Mouse (Mus musculus) cerebellum, adult 9-11 months (tissue): ENCODE measurements around the gene Chst10.
A peak's percentile ranks its signal among the peaks of the same experiment; 100 is the strongest.

Experiments used
- DNase-seq: peaks from one replicate; pipeline ENCODE4 v3.0.0; 2022

Gene Chst10

DNA sequence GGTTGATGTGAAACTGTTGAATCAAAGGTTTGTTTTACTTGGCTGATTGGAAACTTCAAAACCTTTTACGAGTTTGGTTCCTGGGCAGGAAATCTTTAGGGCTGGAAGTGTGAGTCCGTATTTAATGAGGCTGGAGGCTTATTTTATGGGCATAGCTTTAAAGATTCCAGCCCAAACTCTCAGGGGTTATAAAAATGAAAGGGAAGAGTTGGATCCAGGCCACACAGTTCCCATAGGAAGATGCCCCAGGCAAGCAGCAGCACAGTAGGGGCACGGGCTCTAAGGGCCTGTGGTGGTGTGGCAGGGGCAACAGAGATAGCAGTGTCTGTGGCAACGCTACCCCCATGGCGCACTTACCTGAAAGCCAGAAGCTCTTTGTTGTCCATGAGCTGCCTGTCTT is 31.7 kb downstream of the Chst10 start:
- no peak for DNase-seq

DNA sequence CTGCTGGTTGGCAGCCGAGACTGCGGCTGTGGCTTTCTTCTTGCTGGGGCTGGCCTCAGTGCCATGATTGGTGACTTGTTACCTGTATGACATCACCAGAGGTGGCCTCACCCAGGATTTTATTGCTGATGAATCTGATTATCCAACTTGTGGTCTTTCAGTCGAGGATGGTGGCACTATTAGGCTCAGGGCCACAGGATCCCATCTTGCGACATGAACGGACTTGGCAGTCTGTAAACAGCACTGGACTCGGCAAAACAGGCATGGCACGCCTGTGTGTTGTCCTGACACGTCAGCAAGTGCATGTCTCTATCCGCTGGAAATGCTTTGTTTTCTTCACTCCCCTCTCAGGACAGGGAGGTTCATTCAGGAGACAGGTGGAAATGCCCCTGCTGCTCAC is 33.6 kb downstream of the Chst10 start:
- no peak for DNase-seq

DNA sequence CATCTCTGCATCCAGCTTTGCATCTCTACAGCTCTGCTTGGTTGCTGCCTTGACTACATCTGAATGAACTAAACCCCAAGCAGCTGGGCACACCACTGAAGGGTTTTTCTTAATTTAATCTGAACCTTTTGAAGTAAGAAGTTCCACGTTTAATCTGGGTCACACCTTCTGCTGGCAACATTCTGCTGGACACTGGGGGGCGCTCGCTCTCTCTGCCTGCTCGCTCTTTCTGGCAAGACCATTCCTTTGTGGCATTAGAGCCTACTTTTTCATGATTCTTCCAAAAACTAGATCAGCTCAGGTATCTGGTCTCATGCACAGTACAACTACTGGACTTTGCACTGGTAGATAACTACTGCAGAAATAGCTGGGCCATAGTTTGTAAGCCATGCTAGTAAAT is 35.7 kb downstream of the Chst10 start:
- peak; percentile 54 for DNase-seq

DNA sequence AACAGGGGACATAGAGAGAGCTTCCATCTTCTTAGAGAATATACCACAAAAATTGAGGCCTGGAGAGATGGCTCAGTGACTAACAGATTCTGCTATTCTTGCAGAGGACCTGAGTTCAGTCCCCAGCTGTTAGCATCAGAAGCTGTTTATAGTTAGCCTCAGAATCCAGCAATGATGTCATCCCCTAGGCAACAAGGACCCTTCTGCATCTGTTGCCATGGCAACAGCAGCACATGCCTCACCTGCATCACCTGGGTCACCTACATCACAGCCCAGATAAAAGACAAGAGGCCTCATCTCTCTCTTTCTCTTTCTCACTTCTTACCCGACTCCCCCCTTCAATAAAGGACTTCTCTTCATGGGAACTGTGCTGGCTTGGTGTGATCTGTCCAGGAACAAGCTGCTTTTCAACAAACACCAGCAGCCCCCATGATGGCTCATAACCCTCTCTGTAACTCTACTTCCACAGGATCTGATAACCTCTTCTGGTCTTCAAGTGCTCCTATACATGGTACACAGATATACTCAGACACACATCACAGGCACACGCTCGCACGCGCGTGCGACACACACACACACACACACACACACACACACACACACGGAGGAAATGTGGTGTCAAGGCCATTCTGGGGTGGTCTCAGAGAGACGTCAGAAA is 37.0 kb downstream of the Chst10 start:
- DNase-seq = no peak

DNA sequence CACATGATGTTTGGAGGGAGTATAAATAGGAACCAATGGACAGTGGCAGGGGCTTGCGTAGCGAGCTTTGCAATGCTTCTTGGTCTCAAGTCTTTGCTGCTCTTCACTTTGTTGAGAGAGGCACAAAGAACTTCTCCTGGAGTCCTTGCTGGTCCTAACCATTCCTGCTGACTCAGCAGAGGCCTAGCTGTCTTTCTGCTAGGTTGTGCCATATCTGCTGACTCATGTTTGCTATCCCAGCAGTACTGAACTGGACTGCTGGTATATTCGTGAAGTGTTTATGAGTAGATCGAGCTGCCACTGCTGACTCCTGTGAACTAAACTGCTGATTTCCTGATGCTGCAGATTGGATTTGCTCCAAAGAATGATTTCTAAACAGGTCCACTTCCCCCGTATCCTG is 37.8 kb downstream of the Chst10 start:
- DNase-seq = no peak

DNA sequence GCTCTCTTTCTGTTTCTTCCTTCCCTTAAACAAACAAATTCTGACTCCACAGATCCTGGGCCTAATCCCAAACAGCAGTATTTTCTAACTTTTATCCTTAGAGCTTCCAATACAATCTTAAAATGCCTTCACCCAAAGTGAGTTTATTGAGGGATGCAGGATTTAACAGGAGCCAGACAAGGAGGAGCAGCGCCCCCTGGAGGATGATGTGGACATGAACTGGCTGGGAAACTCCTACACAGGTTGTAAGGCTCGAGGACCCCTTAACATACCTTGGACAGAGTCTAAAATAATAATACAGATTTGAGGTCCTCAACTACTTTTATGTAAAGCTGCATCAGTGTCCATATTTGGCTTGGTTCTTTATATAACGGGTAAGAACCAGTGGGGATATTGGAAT is 41.8 kb downstream of the Chst10 start:
- DNase-seq = peak; percentile 49

DNA sequence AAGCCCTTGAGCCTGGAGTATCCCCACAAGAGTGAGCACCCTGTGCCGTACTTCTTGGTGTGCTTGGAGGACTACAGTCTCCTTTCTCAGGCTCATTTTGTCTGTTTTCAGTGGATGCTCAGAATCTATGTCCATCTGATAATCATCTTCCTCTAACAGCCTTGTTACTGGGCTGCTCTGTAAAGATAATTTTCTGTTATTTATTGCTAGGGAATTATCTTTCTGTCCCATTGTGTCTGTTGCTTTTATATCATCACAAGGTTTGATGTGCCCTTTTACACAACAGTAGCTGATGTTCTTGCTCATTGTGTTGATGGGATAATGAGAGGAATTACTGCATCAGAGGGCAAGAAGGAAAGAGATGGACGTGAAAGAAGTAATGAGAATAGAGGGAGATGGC is 45.7 kb downstream of the Chst10 start:
- no peak for DNase-seq

DNA sequence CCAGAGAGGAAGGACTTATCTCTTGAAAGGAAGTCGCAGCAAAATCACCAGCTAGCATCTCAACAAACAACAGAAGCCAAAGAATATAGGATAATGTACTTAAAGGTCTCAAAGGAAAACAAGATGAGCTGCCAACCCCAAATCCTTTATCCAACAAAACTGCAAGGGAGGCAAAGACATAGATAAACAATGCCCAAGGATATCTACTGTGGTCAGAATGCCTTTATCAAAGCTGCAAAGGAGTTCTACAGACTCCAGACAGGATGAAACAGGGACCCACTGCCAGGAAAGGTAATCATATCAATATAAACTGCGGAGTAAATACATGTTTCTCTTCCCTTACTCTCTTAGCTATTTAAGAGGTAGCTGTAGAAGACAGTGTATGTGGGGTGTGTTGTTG is 47.3 kb downstream of the Chst10 start:
- DNase-seq = no peak

DNA sequence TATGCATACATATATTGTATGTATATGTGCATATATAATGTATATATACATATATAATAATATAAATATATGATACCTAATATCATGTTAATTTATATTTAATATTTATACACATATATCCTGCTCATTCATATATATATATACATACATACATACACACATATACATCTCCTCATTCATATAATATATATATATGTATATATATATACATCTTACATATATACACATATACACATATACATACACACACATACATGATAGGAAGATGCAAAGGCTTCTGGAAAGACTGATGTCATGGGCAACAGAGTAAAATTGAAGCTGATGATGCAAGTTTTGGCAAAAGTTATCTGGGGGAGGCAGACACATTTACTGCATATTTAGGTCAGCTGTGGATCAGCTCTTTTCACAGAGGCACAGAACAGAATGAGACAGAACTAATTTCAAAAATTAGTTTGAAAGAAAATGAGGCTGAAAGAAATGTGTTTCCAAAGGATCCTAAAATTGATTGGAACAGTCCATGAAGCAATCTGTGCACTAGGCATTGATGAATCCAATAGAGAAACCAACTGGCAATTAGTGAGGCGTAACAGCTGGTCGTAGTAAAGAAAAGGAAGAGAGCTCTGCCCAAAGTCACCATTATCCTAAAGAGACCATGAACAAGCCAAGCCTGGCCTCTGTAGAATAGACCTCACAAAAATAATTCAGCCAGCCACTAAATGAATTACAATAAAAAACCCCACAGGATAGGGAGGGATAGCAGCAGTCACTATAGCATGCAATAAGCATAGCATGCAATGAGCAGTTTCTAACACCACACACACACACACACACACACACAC is 49.3 kb downstream of the Chst10 start:
- DNase-seq = no peak

DNA sequence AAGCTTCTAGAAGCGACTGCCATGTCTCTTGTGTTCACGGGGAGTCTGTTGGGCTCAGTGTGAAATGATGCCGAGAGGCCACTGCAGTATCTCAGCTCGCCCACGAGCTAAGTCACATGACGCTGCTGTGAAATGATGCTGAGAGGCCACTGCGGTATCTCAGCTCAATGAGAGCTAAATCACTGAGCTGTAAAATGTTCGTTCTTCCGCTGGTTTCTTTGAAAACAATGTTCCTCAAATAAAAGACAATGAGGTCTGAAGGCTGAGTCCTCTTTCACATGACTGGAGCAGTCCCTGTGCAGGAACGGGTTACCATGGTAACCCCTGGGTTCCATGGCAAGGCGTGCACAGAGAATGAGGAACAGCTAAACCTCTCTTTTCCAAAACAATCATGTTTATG is 50.0 kb downstream of the Chst10 start:
- peak; percentile 59 for DNase-seq

DNA sequence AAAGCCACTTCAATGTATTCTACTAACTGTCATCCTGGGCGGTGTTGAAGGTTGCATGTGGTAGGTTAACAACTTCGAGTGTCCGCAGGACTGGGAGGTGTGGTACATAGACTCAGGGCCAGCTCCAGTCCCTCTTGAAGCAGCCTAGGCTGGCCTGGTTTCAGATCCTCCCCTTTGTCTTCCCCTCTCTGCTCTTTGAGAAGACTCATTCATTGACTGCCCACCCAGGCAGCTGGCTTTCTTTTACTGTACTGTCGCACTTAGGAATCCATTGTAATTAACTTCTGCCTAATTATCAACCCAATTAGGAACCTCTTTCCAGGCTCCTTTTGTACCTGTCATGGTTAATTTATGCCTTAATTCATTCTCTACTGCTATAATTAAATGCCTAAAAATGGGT is 54.7 kb downstream of the Chst10 start:
- DNase-seq = no peak

DNA sequence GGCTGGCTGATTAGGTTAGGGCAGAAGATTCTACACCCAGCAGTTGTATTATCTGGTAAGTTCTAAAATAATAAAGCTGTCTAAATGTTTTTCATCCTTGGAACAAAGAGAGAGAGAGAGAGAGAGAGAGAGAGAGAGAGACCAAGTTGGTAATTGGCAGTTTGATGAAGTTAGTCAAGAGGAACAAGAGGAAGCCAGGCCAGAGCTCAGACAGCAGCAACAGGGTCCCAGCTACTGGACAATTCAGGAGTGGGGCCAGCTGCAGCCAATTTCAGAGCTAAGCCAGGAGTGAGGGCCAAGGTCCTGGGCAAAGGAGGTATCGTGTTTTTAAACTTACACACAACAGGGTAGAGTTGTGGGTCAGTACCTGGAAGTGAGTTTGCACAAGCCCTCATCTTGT is 55.1 kb downstream of the Chst10 start:
- no peak for DNase-seq

DNA sequence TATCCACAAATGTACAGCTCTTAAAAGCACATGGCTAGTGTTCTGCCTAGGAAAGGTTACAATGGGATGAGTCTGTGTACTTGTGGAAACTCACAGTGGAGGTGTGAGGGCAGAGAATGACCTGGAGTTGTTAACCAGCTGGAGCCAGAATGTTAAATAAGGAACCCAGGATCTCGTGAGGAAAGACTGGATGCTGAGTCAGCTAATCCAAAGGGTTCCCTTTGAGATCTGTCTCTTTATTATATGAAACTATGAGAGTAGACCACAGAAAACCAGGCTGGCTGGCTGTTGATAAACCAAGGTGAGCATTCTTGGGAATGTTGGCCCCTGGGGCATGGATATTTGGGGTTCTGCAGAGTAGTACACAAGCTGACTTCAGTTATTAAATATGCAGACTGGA is 58.0 kb downstream of the Chst10 start:
- no peak for DNase-seq

DNA sequence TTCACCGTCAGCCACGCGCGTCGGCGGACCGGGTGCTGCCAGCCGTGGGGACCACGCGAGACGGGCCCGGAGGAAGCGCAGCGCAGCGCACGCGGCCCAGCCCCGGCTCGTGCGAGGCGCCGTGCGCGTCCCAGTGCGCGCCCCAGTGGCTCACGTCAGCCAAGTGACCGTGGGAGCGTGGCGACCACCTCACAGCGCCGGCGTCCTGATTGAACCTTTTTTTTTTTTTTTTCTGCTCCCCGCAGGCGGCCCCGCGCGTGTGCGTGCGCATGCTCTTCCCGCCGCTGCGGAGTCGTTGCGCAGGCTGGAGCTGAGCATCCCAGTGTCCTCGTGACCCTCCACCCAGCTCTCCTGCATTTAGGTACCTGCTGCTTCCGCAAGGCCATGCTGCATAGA is 61.5 kb downstream of the Chst10 start, which contains the start of gene Lonrf2:
Lonrf2 (minus strand) TSS at position 235 of the 396 bp plus-strand sequence.
- peak; percentile 86 for DNase-seq

DNA sequence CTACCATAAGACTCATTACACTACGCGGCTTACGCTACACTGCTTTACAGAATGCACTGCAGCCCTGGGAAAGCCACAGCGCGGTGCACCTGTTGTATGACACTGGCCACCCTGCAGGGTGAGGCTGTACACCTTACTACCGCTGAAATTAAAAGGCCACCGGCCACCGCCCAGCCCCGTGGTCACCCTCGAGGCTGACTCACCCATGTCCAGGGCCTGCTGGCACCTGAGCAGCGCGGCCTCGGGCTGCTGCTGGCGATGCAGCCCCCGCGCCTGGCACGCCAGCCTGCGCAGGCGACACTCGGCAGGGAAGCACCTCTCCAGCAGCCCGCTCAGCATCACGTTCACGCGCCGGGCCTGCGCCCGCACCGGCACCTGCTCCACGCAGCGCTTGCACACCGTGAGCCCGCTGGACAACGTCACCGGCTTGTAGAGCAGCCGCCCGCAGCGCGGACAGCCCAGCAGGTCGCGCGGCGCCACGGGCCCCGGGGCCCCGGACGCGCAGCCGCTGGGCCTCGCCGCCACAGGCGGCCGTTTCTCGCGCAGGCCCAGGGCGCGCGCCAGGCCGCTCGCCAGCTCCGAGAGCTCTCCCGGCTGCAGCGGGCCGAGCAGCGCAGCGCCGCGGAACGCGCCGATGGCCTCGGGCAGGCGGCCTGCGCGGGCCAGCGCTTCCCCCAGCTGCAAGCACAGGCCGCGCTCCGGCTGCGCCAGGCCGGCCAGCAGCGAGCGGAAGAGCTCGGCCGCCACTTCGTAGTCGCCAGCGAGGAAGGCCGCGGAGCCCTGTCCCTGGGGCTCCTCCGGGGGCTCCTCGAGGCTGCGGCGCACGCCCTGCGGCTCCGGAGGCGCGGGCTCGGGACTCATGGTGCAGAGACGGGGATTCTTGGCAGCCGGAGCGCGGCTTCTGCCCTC is 62.1 kb downstream of the Chst10 start:
- peak; percentile 80 for DNase-seq

DNA sequence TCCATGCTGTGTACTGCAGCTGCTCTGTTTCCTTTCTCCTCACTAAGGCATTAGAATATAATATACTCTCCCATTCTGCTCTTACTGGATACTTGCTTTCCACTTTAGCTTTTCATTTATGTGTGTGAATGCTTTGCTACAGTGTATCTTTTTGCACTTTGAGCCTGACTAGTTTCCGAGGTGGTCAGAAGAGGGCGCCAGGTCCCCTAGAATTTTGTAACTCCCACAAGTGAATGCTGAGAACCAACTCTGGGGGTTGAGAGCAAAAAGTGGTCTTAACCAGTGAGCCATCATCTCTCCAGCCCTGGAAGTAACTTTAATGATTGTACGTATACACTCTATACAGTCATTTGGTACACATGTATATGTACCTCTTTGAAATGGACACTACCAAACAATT is 63.1 kb downstream of the Chst10 start:
- peak; percentile 50 for DNase-seq

DNA sequence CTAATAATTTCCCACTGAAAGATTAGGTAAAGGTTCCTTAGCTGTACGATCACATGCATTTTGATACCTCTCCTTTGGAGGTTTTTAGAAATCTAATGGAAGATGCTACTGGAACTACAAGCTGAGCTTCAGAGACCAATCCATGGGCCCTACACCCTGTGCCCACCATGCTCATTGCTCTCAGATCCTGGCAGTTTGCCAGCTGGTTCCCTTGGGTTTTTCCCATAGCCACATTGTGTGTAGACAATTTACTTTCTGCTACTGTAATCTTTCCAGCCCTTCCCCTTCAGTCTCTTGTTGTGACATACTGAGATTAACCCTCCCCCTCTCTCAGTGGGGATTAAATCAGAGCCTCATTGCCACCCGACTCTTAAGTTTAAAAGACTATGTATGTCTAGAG is 73.0 kb downstream of the Chst10 start:
- no peak for DNase-seq

DNA sequence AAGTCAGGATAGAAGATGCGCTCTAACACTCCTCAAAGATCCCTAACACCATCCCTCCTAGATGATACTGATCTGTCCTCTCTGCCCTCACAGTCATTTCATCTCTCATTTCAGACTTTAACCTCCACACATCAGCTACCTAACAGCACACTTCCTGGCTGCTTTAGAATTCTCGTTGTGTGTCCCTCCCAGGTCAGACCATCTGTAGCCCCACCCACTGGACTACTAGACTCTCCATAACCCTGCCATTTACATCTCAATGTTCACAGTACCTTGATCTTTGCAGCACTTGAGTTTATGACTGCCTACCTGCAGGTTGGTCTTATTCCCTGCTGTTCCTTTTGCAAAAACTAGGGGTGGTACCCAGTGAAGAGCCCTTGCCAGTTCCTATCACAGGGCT is 74.1 kb downstream of the Chst10 start:
- no peak for DNase-seq

DNA sequence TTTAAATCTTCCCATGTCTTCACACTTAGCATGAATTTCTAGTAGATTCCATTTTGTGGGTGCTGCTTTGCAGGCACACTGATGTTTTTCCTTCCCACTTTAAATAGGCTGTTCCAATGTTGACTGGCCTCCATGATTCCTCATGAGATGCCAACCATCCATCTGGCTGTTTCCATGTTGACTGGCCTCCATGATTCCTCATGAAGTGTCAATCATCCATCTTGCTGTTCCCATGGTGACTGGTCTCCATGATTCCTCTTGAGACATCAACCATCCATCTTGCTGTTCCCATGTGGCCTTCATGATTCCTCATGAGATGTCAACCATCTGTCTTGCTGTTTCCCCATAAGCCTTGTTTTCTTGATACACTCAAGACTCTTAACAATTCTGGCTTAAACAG is 78.3 kb downstream of the Chst10 start:
- DNase-seq = no peak

DNA sequence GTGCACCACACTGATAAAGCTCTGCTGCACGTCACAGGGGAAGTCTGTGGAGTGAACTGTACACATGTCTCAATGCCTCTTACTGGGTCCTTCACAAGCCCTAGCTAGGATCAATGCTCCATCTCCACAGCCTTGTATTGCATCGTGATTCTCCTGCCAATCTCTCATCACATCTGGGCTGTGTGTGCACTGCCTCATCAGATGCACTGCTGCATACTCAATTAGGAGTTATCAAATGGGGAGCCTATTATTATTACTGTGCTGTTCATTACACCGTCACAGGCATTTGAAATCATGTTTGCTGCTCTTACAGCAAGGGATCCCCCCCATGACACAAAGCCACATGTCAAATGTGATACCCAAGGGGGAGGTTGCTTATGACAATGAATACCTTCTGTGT is 80.3 kb downstream of the Chst10 start:
- DNase-seq = no peak

DNA sequence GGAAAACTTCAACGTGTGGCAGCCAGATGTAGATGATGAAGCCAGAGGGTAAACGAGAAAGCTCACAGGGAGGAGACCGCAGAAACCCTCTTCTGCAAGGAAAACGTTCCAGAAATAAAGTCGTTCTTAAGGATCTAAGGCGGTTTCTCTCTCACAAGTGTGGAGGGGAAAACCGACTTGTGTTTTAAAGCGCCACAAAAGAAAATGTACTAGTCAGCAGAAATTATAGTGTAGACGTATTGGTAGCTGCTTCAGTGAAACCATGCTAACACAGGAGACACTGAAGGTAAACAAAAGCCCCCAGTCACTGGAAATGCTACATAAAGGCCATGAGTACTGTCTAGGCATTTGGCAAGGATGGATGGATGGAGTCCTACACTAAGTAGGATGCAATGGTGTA is 80.7 kb downstream of the Chst10 start:
- DNase-seq = no peak

DNA sequence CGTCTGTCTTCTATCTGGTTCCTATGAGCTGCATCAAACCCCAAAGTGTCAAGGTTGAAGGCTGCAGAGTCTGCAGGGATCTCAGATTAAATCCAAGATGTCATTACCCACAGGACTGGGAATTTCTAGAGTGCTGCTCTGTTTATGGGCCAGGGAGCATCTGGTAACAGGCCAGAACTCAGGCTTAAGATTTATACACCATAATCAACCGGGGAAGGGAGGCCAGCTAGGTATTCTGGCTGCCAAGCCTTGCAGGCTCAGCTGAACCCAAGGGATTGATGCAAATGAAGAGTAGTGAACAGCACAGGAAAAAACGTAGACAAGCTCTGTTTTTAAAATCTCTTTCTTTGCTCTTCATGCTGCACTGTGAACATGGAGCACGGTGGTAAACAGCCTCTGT is 81.7 kb downstream of the Chst10 start:
- peak; percentile 34 for DNase-seq
